Mouse (Mus musculus) fibroblast of lung, adult 2 months (primary cell): Measurements from ENCODE around the gene Ahdc1.
A peak's percentile ranks its signal among the peaks of the same experiment; 100 is the strongest.
"Not testable (repeated sequence)": the region's sequence is repeated elsewhere in the genome, so short reads cannot be mapped to it uniquely, and the experiment has no call there.

ENCODE experiments used
- DNase-seq: peaks from one replicate; pipeline ENCODE4 v3.0.0-alpha.2; 2011; ENCODE audit warnings: low read depth

Gene Ahdc1

GRCm38 (mm10) chr4:133096671-133097070 lies 85.6 kb downstream of the Ahdc1 start:
- DNase-seq: not testable (repeated sequence)

- DNase-seq: no peak
Measured at GRCm38 (mm10) chr4:133101751-133102150, 90.7 kb downstream of the Ahdc1 start.

- no peak for DNase-seq
Measured at GRCm38 (mm10) chr4:133103525-133104193, 92.6 kb downstream of the Ahdc1 start.

GRCm38 (mm10) chr4:133104194-133104569 lies 93.1 kb downstream of the Ahdc1 start:
- DNase-seq: no peak

- DNase-seq: no peak
Measured at GRCm38 (mm10) chr4:133106691-133107090, 95.6 kb downstream of the Ahdc1 start.

- peak; percentile 89 for DNase-seq
Measured at GRCm38 (mm10) chr4:133107788-133108281, 96.8 kb downstream of the Ahdc1 start.

GRCm38 (mm10) chr4:133108481-133109334 lies 97.6 kb downstream of the Ahdc1 start:
- DNase-seq: peak; percentile 89

GRCm38 (mm10) chr4:133109335-133109801 lies 98.3 kb downstream of the Ahdc1 start:
- no peak for DNase-seq

- no peak for DNase-seq
Measured at GRCm38 (mm10) chr4:133112175-133112838, 101.2 kb downstream of the Ahdc1 start.

- no peak for DNase-seq
Measured at GRCm38 (mm10) chr4:133113351-133113882, 102.4 kb downstream of the Ahdc1 start.

GRCm38 (mm10) chr4:133114762-133115161 lies 103.7 kb downstream of the Ahdc1 start:
- no peak for DNase-seq

GRCm38 (mm10) chr4:133115721-133116429 lies 104.8 kb downstream of the Ahdc1 start:
- DNase-seq: no peak

GRCm38 (mm10) chr4:133116756-133117470 lies 105.9 kb downstream of the Ahdc1 start:
- peak; percentile 87 for DNase-seq

GRCm38 (mm10) chr4:133117556-133118411 lies 106.7 kb downstream of the Ahdc1 start:
- DNase-seq: peak; percentile 81

- no peak for DNase-seq
Measured at GRCm38 (mm10) chr4:133118775-133119375, 107.8 kb downstream of the Ahdc1 start.

- DNase-seq: no peak
Measured at GRCm38 (mm10) chr4:133119579-133119978, 108.5 kb downstream of the Ahdc1 start.

- no peak for DNase-seq
Measured at GRCm38 (mm10) chr4:133120833-133121321, 109.8 kb downstream of the Ahdc1 start.

- no peak for DNase-seq
Measured at GRCm38 (mm10) chr4:133121416-133121815, 110.4 kb downstream of the Ahdc1 start.

- DNase-seq: no peak
Measured at GRCm38 (mm10) chr4:133121974-133122637, 111.0 kb downstream of the Ahdc1 start.
